Mouse (Mus musculus) bone marrow macrophage, adult 2 months (primary cell): ENCODE measurements around the gene Rbms3.

ENCODE experiments used
- CTCF ChIP-seq: IDR thresholded peaks from 2 replicates; pipeline ENCODE4 v1.5.1; 2012; ENCODE audit warnings: low read depth, mild to moderate bottlenecking, low read length, moderate library complexity
- POLR2A ChIP-seq: IDR thresholded peaks from 2 replicates; pipeline ENCODE4 v1.6.1; 2012; ENCODE audit warnings: mild to moderate bottlenecking, low read depth, low read length, borderline replicate concordance

DNA sequence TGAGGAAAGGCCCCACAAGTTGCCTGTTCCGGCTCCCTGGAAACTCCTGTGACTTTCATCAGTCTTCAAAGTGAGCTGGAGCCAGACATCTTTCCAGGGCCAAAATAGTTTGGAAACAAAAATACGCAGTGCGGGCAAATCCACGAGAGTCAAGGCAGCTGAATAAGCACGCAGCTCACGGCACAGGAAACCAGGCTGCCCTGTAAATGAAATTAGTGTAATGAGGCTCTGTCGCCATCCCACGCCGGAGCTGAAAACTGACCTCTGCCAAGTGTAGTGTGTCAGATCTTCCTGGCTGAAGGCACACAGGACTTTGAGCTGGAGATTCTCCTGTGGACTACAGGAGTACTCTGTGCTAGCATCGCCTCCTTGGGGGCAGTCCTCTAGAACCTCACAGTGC is 63.4 kb downstream of the Rbms3 start:
- TF ChIP-seq CTCF (no peak), POLR2A (no peak)
